Mouse (Mus musculus): ENCODE measurements around the gene Cfap36.
A peak's percentile ranks its signal among the peaks of the same experiment; 100 is the strongest.

Gene Cfap36

DNA sequence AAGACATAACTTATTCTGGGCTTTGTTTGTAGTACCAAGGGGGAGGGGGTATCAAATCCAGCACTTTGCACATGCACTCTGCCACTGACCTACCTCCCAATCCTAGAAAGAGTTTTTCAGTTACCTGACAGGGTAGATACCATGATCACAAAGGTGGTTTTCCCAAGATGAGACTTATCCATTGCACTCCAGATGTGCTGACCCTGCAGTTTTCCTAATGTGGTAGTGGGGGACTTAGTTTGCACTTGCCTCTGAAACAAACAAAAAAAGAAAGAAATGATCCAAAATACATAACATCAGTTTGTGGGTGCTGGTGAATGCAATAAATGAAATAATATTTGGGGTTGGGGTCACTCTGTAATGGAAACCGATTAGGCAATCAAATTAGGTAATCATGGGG is 67.9 kb downstream of the Cfap36 start:
- no peak for DNase-seq (ENCODE audit: low read depth)

DNA sequence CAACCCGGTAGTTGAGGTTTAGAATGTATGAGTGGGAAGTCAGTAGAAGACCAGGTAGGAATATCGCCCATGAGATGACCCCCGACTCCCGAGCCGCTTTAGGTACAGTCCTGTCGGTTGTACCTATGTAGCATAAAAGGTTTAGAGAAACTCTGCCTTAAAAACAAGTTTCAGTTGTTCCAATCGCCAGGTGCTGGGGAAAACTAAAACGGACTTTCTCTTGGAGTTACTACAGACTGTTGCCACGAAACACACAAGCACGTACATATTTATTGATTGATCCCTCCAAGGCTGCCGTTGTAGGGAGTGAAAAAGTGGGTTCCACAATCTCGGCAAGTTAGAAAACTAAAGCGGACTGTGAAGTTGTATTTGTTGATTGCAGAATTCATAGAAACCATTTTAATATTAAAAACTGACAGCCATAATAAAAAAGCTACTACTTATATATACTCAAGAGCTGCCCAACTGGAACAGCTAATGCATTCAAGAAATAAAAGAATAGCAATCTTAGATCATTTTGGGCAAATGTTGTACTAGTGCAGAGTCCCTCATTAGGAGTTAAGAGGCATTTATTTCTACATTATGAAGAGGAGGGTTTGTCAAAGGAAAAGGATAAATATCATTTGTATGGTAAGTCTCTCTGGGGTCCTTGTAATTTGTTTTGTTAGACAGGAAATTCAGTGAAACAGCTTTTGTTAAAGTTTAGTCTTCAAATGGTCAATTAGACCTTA is 73.3 kb downstream of the Cfap36 start:
- DNase-seq (ENCODE audit: low read depth), result peak; percentile 6

DNA sequence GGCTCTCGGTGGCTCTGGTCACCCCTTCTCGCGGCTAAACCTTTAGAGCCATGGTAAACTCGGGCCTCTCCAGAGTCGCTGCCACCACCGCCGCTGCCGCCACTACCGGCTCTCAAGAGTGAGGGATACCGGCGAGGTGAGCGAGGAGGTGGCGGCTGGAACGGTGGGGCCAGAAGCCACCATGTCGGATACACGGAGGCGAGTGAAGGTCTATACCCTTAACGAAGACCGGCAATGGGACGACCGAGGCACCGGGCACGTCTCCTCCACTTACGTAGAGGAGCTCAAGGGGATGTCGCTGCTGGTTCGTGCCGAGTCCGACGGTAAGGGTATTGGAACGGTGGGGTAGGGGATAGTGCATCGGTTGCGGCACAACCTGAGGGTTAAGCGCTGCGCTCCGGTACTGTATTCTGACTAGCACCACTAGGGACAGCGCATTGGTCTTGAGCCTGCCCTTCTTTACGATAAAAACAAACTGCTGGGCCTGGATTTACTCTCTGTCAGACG is 74.0 kb downstream of the Cfap36 start:
- DNase-seq (ENCODE audit: low read depth), result peak; percentile 55

DNA sequence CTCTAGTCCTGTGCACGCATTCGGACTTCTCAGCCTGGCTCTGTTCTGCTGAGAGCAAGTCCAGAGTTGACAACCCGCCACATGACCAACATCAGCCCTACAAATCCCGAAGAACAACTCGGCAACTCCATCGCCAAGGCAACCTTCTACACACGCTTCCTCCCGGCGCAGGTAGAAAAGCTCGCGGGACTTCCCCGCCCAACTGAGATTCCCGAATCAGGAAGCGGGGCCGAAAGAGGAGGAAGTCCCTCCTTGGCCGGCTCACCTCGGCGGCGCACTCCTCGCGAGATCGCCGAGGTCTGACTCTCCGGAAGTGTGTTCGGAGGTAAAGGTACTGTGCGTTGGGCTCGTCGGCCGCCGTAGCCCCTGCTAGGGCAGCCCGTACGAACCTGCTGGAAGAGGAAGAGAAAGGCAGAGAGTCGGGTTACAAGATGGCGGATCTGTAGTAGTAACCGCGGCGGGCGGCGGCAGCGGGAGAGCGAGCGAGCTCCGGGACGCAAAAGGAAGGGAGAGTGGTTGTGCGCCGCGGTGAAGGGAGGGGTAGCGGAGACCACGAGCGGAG is 74.6 kb downstream of the Cfap36 start, which contains the start of gene Ppp4r3b:
Ppp4r3b (plus strand) TSS at position 328 of the 562 bp plus-strand sequence.
- DNase-seq (ENCODE audit: low read depth), result peak; percentile 94

DNA sequence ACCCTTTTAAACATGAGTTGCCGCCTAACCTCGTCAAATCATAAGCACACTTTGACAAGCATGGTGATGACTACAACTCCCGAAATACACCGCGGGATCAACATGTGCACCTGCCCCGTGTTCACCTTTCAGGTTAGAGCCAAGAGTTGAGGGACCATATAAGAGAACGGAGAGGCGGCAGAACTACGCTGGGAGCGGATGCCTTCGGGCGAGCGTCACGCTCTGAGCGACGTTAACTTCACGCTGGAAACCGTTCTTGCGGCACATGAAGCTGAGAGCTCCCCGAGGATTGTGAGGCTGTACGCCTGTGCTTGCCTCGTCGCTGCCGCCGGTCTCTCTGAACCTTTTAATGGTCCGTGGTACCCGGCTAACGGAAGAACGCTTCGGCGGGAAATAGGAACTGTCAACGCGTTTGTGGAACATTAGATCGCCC is 75.2 kb downstream of the Cfap36 start:
- DNase-seq (ENCODE audit: low read depth), result peak; percentile 31
